Mouse (Mus musculus) forebrain, embryonic 12.5 days (tissue): ENCODE data around the gene Lmntd1. TPM values are rescaled to one million over a fixed set of nuclear protein-coding genes. Genes with fewer than 3 reads are reported as not detected.

Experiments
- ATAC-seq: fragments of 200-750 bp; cut with Nextera tagmentation; 2 replicates; pipeline ENCODE4 v1.8.0; 2017; ENCODE audit warnings: moderate TSS enrichment; ENCODE audit not compliant: low FRiP score
- H3K27ac ChIP-seq: fragments of 300-500 bp; sonication (generic); 2 replicates; pipeline ENCODE4 v1.5.1; 2016; ENCODE audit warnings: mild to moderate bottlenecking
- H3K27me3 ChIP-seq: fragments of 300-500 bp; sonication (generic); 2 replicates; pipeline ENCODE4 v1.6.1; 2016; ENCODE audit warnings: mild to moderate bottlenecking
- H3K36me3 ChIP-seq: fragments of 300-500 bp; sonication (generic); replicated peaks from 2 replicates; pipeline ENCODE4 v1.6.1; 2016; ENCODE audit warnings: mild to moderate bottlenecking
- H3K4me1 ChIP-seq: fragments of 300-500 bp; sonication (generic); 2 replicates; pipeline ENCODE4 v1.6.1; 2016
- H3K4me2 ChIP-seq: fragments of 300-500 bp; sonication (generic); 2 replicates; pipeline ENCODE4 v1.6.1; 2016; ENCODE audit warnings: mild to moderate bottlenecking, moderate library complexity
- H3K4me3 ChIP-seq: fragments of 300-500 bp; sonication (generic); replicated peaks from 2 replicates; pipeline ENCODE4 v1.5.1; 2016; ENCODE audit warnings: mild to moderate bottlenecking
- H3K9ac ChIP-seq: fragments of 300-500 bp; sonication (generic); 2 replicates; pipeline ENCODE4 v1.6.1; 2016; ENCODE audit warnings: mild to moderate bottlenecking
- H3K9me3 ChIP-seq: fragments of 300-500 bp; sonication (generic); 2 replicates; pipeline ENCODE4 v1.6.1; 2016
- WGBS: fragments of 180-500 bp; shearing (Covaris S2); methylation state at CpG from one replicate; pipeline ENCODE4 v1.1.7; 2016; 5-methylcytosine and 5-hydroxymethylcytosine counted together
- polyA plus RNA-seq: library from polyadenylated mRNA; unstranded; fragments of >200 nt; fragmentation: Nextera tagmentation; extraction: Ambion mirVana; gene quantifications from 2 replicates; pipeline ENCODE4 v1.2.1, GENCODE M21; 2016

Lmntd1 gene
- polyA plus RNA-seq, 1 experiment from 2014 or later: 0.47 TPM

- Histone ChIP-seq H3K4me3 (no peak overlapping the region), H3K4me1 (no peaks in the 10 kb centered on the region), H3K27me3 (no peaks in the 10 kb centered on the region), H3K36me3 (no peaks in the 10 kb centered on the region), H3K9me3 (no peaks in the 10 kb centered on the region), H3K9ac (no peak overlapping the region), H3K27ac (no peak overlapping the region), H3K4me2 (no peak overlapping the region)
- ATAC-seq: no peak
- WGBS: 58% methylated on average over 9 of the region's 9 CpGs
These were observed 265.8 kb downstream of the Lmntd1 start for GRCm38 (mm10) chr6:145348196-145348915.

- no peaks in the 10 kb centered on the region for H3K27me3 ChIP-seq
- H3K4me2 ChIP-seq: no peak overlapping the region
- ATAC-seq: no peak
- 64% methylated on average over 6 of the region's 6 CpGs for WGBS
- no peaks in the 10 kb centered on the region for H3K36me3 ChIP-seq
- no peaks in the 10 kb centered on the region for H3K4me1 ChIP-seq
- no peak overlapping the region for H3K27ac ChIP-seq
- H3K4me3 ChIP-seq: no peak overlapping the region
- H3K9ac ChIP-seq: no peak overlapping the region
- no peaks in the 10 kb centered on the region for H3K9me3 ChIP-seq
These were observed 266.5 kb downstream of the Lmntd1 start for GRCm38 (mm10) chr6:145347641-145348040.

GRCm38 (mm10) chr6:145346789-145347557, 267.1 kb downstream of the Lmntd1 start:
- ATAC-seq: no peak

DNA sequence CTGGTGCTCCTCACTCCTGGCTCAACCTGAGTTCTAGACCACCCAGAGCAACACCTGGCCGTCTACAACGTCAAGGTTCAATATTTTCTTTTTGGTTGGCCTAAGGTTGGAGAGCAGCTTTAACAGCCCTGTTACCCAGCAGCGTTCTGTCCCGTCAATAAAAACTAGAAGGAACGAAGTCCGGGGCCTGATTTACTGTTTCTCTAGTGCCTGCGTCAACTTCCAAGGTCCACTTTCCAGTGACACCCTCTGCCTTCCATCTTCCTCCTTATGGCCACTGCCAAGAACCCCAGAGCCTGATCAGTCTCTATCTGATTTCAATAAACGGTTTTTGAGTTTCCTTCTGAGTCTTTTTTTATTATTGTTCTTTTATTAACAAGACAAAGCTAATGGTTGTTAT, 267.8 kb downstream of the Lmntd1 start:
- H3K4me2 ChIP-seq: no peak overlapping the region
- H3K4me1 ChIP-seq: no peaks in the 10 kb centered on the region
- H3K27ac ChIP-seq: no peak overlapping the region
- H3K4me3 ChIP-seq: no peak overlapping the region
- H3K9me3 ChIP-seq: no peaks in the 10 kb centered on the region
- no peaks in the 10 kb centered on the region for H3K27me3 ChIP-seq
- 86% methylated on average over 8 of the region's 8 CpGs for WGBS
- ATAC-seq: no peak
- no peaks in the 10 kb centered on the region for H3K36me3 ChIP-seq
- no peak overlapping the region for H3K9ac ChIP-seq

More at GRCm38 (mm10) chr6:145346789-145347557, 267.1 kb downstream of the Lmntd1 start:
- H3K27me3 ChIP-seq: no peaks in the 10 kb centered on the region
- no peaks in the 10 kb centered on the region for H3K9me3 ChIP-seq
- WGBS: 75% methylated on average over 11 of the region's 11 CpGs
- no peak overlapping the region for H3K4me3 ChIP-seq
- no peaks in the 10 kb centered on the region for H3K36me3 ChIP-seq
- H3K27ac ChIP-seq: no peak overlapping the region
- no peak overlapping the region for H3K9ac ChIP-seq
- no peak overlapping the region for H3K4me2 ChIP-seq
- no peaks in the 10 kb centered on the region for H3K4me1 ChIP-seq

DNA sequence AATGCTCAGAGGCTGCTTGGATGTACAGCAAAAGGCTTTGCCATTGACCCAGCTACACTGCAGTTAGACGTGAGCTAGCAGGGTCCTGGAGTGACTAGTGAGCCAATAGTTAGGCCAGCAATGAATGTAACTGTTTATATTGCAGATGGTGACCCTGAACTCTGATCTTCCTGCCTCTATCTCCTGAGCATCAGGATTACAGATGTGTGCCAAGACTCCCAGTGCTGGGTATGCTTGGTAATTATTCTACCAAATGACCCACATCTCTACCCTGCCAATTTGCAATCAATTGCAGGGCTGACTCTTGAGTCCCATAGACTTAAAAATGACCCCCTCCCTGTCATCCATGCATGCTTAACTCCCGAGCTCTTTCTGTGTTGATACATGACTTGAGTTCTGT, 269.4 kb downstream of the Lmntd1 start:
- ATAC-seq: no peak

DNA sequence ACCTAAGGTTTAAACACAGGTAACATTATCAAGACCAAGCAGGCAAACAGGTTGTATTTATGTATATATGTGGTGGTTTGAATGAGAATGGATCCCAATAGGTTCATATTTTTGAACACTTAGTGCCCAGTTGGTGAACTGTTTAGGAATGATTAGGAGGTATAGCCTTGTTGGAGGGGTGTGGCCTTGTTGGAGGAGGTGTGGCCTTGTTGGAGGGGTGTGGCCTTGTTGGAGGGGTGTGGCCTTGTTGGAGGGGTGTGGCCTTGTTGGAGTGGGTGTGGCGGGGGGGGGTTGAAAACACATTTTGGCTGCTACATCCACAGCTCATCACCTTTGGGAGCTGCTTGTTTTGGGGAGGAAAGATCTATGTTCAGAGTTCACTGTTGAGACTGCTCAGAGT, 270.7 kb downstream of the Lmntd1 start:
- Histone ChIP-seq H3K9ac (no peak overlapping the region), H3K27ac (no peak overlapping the region), H3K27me3 (peaks cover 15% of the 10 kb centered on the region), H3K36me3 (no peaks in the 10 kb centered on the region), H3K4me2 (no peak overlapping the region), H3K4me1 (no peaks in the 10 kb centered on the region), H3K4me3 (no peak overlapping the region), H3K9me3 (no peaks in the 10 kb centered on the region)
- 50% methylated on average over 1 of the region's 1 CpGs for WGBS
- ATAC-seq: no peak

More for the DNA sequence above, 269.4 kb downstream of the Lmntd1 start:
- Histone ChIP-seq H3K27ac (no peak overlapping the region), H3K4me2 (no peak overlapping the region), H3K27me3 (peaks cover 3% of the 10 kb centered on the region; the same call in 1 of the 2 replicates), H3K9ac (no peak overlapping the region), H3K4me1 (no peaks in the 10 kb centered on the region), H3K36me3 (no peaks in the 10 kb centered on the region), H3K4me3 (no peak overlapping the region), H3K9me3 (no peaks in the 10 kb centered on the region)
- 64% methylated on average over 2 of the region's 2 CpGs for WGBS

DNA sequence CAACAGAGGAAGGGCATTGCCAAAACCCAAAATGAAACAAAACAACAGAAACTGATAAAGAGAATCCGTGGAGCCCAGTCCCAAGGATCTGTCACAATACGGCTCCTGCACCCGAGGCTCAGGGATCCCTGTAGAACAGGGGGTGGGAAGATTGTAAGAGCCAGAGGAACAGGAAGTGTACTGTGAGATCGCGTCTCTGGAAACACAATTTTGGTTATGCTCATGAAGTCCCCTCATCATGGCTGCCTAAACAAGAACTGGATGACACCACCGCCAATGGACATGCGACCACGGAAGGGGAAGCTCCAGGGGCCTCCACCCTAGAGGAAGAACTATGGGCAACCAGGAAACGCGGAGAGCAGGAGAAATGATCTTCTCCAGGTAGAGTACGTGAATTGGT, 271.3 kb downstream of the Lmntd1 start:
- Histone ChIP-seq H3K4me3 (no peak overlapping the region), H3K4me2 (no peak overlapping the region), H3K36me3 (no peaks in the 10 kb centered on the region), H3K4me1 (no peaks in the 10 kb centered on the region), H3K9me3 (no peaks in the 10 kb centered on the region), H3K27me3 (peaks cover 21% of the 10 kb centered on the region), H3K9ac (no peak overlapping the region), H3K27ac (no peak overlapping the region)
- 88% methylated on average over 11 of the region's 11 CpGs for WGBS
- ATAC-seq: no peak

GRCm38 (mm10) chr6:145341301-145342193, 272.6 kb downstream of the Lmntd1 start:
- no peaks in the 10 kb centered on the region for H3K36me3 ChIP-seq
- H3K9me3 ChIP-seq: no peaks in the 10 kb centered on the region
- H3K4me1 ChIP-seq: no peaks in the 10 kb centered on the region
- WGBS: under 1% methylated on average over 33 of the region's 33 CpGs
- peak; percentile 19 for ATAC-seq
- H3K9ac ChIP-seq: peak overlapping the region; percentile 56
- peak overlapping the region; percentile 88 for H3K4me2 ChIP-seq
- H3K4me3 ChIP-seq: peak overlapping the region; percentile 45
- peak overlapping the region; percentile 74 for H3K27ac ChIP-seq
- peaks cover 27% of the 10 kb centered on the region for H3K27me3 ChIP-seq

DNA sequence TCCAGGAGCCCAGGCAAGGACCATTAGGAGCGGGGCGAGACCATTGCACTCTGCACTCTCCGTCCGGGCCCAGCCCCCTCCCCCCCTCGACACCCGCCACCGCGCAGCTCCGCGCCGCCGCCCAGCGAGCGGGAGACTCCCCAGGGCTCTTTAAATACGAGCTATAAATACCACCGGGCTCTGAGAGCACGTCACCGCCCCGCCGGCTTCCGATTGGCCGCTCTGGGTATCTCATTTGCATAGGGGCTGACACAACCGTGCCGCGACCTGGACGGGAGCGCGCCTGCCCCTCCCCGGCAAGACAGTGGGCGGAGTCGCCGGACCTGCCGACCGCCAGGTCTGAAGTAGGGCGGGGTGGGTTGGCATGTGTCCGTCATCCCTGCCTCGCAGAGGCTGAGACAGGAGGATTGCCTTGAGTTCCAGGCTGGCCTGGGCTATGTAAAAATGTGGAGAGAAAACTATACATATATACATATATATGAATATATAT, 273.4 kb downstream of the Lmntd1 start:
- Histone ChIP-seq H3K9ac (peak overlapping the region; percentile 58), H3K4me3 (peak overlapping the region; percentile 45), H3K27ac (peak overlapping the region; percentile 65; the same call in 1 of the 2 replicates), H3K4me1 (no peaks in the 10 kb centered on the region), H3K4me2 (peak overlapping the region; percentile 88), H3K36me3 (no peaks in the 10 kb centered on the region), H3K27me3 (peaks cover 27% of the 10 kb centered on the region), H3K9me3 (no peaks in the 10 kb centered on the region)
- peak; percentile 95 for ATAC-seq
- WGBS: under 1% methylated on average over 37 of the region's 37 CpGs

- Histone ChIP-seq H3K9ac (peak overlapping the region; percentile 58), H3K27me3 (peaks cover 27% of the 10 kb centered on the region), H3K27ac (peak overlapping the region; percentile 65; the same call in 1 of the 2 replicates), H3K4me1 (no peaks in the 10 kb centered on the region), H3K4me2 (peak overlapping the region; percentile 88), H3K36me3 (no peaks in the 10 kb centered on the region), H3K9me3 (no peaks in the 10 kb centered on the region), H3K4me3 (peak overlapping the region; percentile 45)
- WGBS: under 1% methylated on average over 21 of the region's 21 CpGs
- ATAC-seq: peak; percentile 49
These were observed 274.0 kb downstream of the Lmntd1 start for GRCm38 (mm10) chr6:145339956-145340656.

GRCm38 (mm10) chr6:145338571-145339294, 275.4 kb downstream of the Lmntd1 start:
- Histone ChIP-seq H3K27me3 (peaks cover 27% of the 10 kb centered on the region), H3K27ac (no peak overlapping the region), H3K36me3 (no peaks in the 10 kb centered on the region), H3K4me3 (no peak overlapping the region; the same call in 1 of the 2 replicates), H3K4me2 (no peak overlapping the region), H3K9ac (no peak overlapping the region), H3K4me1 (no peaks in the 10 kb centered on the region; the same call in 1 of the 2 replicates), H3K9me3 (no peaks in the 10 kb centered on the region)
- no peak for ATAC-seq
- 30% methylated on average over 12 of the region's 12 CpGs for WGBS
